Mouse (Mus musculus): ENCODE data around the gene Tamm41. TPM values are rescaled to one million over a fixed set of nuclear protein-coding genes. Genes with fewer than 3 reads are reported as not detected.

Gene Tamm41
- total RNA-seq, 2 experiments from 2014 or later = 12.3 to 19.5 TPM

GRCm38 (mm10) chr6:115027485-115027992 lies 10.1 kb downstream of the Tamm41 start:
- DNase-seq = no peak

GRCm38 (mm10) chr6:115022876-115023275 lies 14.8 kb downstream of the Tamm41 start:
- no peak for DNase-seq

GRCm38 (mm10) chr6:115015461-115015860 lies 22.2 kb downstream of the Tamm41 start:
- DNase-seq = no peak

GRCm38 (mm10) chr6:115013574-115013973 lies 24.1 kb downstream of the Tamm41 start:
- DNase-seq = no peak

GRCm38 (mm10) chr6:115011792-115012191 lies 25.9 kb downstream of the Tamm41 start:
- DNase-seq = no peak

GRCm38 (mm10) chr6:115010815-115011214 lies 26.9 kb downstream of the Tamm41 start:
- no peak for DNase-seq

GRCm38 (mm10) chr6:115010304-115010703 lies 27.4 kb downstream of the Tamm41 start:
- no peak for DNase-seq

- DNase-seq = peak; percentile 80 to 84
These were observed 29.9 kb downstream of the Tamm41 start for GRCm38 (mm10) chr6:115007728-115008127.

GRCm38 (mm10) chr6:115006948-115007347 lies 30.7 kb downstream of the Tamm41 start:
- no peak for DNase-seq

GRCm38 (mm10) chr6:115006065-115006464 lies 31.6 kb downstream of the Tamm41 start:
- DNase-seq = no peak

GRCm38 (mm10) chr6:115005351-115005890 lies 32.3 kb downstream of the Tamm41 start:
- peak in 1 of 2 experiments; percentile 12 for DNase-seq

GRCm38 (mm10) chr6:115004636-115005035 lies 33.0 kb downstream of the Tamm41 start:
- no peak for DNase-seq

- DNase-seq = no peak
These were observed 39.2 kb downstream of the Tamm41 start for GRCm38 (mm10) chr6:114998374-114999031.

GRCm38 (mm10) chr6:114997471-114997870 lies 40.2 kb downstream of the Tamm41 start:
- no peak for DNase-seq

GRCm38 (mm10) chr6:114996910-114997309 lies 40.8 kb downstream of the Tamm41 start:
- no peak for DNase-seq

- no peak for DNase-seq
These were observed 43.6 kb downstream of the Tamm41 start for GRCm38 (mm10) chr6:114994079-114994478.

- no peak for DNase-seq
These were observed 44.0 kb downstream of the Tamm41 start for GRCm38 (mm10) chr6:114993659-114994058.

- no peak for DNase-seq
These were observed 45.8 kb downstream of the Tamm41 start for GRCm38 (mm10) chr6:114991909-114992308.

- DNase-seq = peak in 1 of 2 experiments; percentile 41
These were observed 49.1 kb downstream of the Tamm41 start for GRCm38 (mm10) chr6:114988619-114988980.

- no peak for DNase-seq
These were observed 49.6 kb downstream of the Tamm41 start for GRCm38 (mm10) chr6:114987966-114988618.

GRCm38 (mm10) chr6:114982671-114983070 lies 55.0 kb downstream of the Tamm41 start:
- DNase-seq = no peak

GRCm38 (mm10) chr6:114979715-114980114 lies 58.0 kb downstream of the Tamm41 start:
- no peak for DNase-seq

- DNase-seq = peak; percentile 36 to 55
These were observed 60.7 kb downstream of the Tamm41 start for GRCm38 (mm10) chr6:114976915-114977419.

All from adrenal gland, postnatal 36 days (tissue).